ENCODE assay signal across 11 mouse cellular contexts in the genomic region with DNA sequence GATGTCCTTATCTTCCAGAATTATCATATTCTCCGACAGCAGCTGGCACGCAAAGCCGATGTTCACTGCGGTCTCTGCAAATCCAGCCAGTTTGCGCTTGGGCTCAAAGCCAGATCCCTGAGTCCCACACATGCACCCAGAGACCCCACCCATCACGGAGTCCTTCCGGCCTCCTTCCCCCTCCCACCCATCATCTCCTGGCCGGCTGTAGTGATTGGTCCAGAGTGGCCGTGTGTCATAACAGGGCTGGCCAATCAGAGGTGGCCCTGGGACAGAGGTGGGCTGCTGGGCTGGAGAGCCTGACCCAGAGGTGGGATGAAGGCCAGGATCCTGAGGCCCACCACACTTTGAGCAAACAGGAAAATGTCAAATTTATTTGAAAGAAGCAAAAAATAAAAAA. TPM values are rescaled to one million over a fixed set of nuclear protein-coding genes. Genes with fewer than 3 reads are reported as not detected.
DNase-seq lines count a peak whose midpoint lies in the region; ATAC-seq lines count a peak whose summit lies in the region.
"Had no signal": no experiment of that assay in that cellular context is flagged by ENCODE, and none has a peak within 500 bp of the region (broad histone marks: within the 10 kb centered on the region; RNA-seq: fewer than 3 reads in every experiment).

No protein-coding gene starts in this region.

- 0 out of 2 replicates have a peak, but pooled peaks cover 7% of the 10 kb centered on the region for H3K4me1 ChIP-seq in lung, embryonic 15.5 days
- H3K4me1 ChIP-seq in embryonic facial prominence, embryonic 15.5 days, result peaks cover 5% of the 10 kb centered on the region; the same call in 1 of the 2 replicates
- no peaks in the 10 kb centered on the region for H3K4me1 ChIP-seq in limb, embryonic 11.5 days (ENCODE audit: control insufficient read depth, insufficient read depth, low read length)
- H3K4me1 ChIP-seq in stomach, embryonic 15.5 days, result no peaks in the 10 kb centered on the region
- H3K4me1 ChIP-seq: liver, embryonic 15.5 days had no signal

- H3K4me3 ChIP-seq in lung, embryonic 15.5 days, result no peak overlapping the region
- no peak overlapping the region for H3K4me3 ChIP-seq in embryonic facial prominence, embryonic 15.5 days (replicated peaks)
- H3K4me3 ChIP-seq in limb, embryonic 11.5 days (ENCODE audit: low read depth, low read length), result no peak overlapping the region
- no peak overlapping the region; the same call in 1 of the 2 replicates for H3K4me3 ChIP-seq in stomach, embryonic 15.5 days (replicated peaks)
- H3K4me3 ChIP-seq: heart, embryonic 15.5 days; liver, embryonic 15.5 days had no signal

- H3K27ac ChIP-seq in lung, embryonic 15.5 days, result no peak overlapping the region
- no peak overlapping the region for H3K27ac ChIP-seq in embryonic facial prominence, embryonic 15.5 days (replicated peaks)
- H3K27ac ChIP-seq in limb, embryonic 11.5 days (replicated peaks; ENCODE audit: low read depth, low read length), result no peak overlapping the region
- H3K27ac ChIP-seq in stomach, embryonic 15.5 days, result no peak overlapping the region
- H3K27ac ChIP-seq: heart, embryonic 15.5 days; liver, embryonic 15.5 days had no signal

- H3K36me3 ChIP-seq in lung, embryonic 15.5 days, result no peaks in the 10 kb centered on the region
- H3K36me3 ChIP-seq in embryonic facial prominence, embryonic 15.5 days, result no peaks in the 10 kb centered on the region
- H3K36me3 ChIP-seq in limb, embryonic 11.5 days (ENCODE audit: control insufficient read depth, insufficient read depth, low read length), result no peaks in the 10 kb centered on the region
- no peaks in the 10 kb centered on the region for H3K36me3 ChIP-seq in stomach, embryonic 15.5 days
- H3K36me3 ChIP-seq: heart, embryonic 15.5 days; liver, embryonic 15.5 days had no signal

- ATAC-seq in lung, embryonic 15.5 days (ENCODE audit: borderline replicate concordance, extremely low read depth, low FRiP score, low TSS enrichment), result peak; percentile 54; the same call in 1 of the 2 replicates
- 0 out of 2 replicates have a peak, but pooled peaks have one; percentile 17 for ATAC-seq in embryonic facial prominence, embryonic 15.5 days (ENCODE audit: insufficient number of reproducible peaks, low FRiP score, low TSS enrichment, low read depth)
- peak; percentile 85 for ATAC-seq in limb, embryonic 11.5 days (ENCODE audit: insufficient number of reproducible peaks, low FRiP score, low TSS enrichment, low read depth)
- ATAC-seq in stomach, embryonic 15.5 days (ENCODE audit: insufficient read depth, low FRiP score, low read depth), result peak; percentile 71
- ATAC-seq in CD4-positive, CD25-positive, alpha-beta regulatory T cell, adult 4 months, result no peak
- ATAC-seq: Patski had no signal

- H3K27me3 ChIP-seq in lung, embryonic 15.5 days, result no peaks in the 10 kb centered on the region
- H3K27me3 ChIP-seq in embryonic facial prominence, embryonic 15.5 days, result no peaks in the 10 kb centered on the region
- no peaks in the 10 kb centered on the region for H3K27me3 ChIP-seq in limb, embryonic 11.5 days (ENCODE audit: control insufficient read depth, insufficient read depth, low read length)
- H3K27me3 ChIP-seq in stomach, embryonic 15.5 days (replicated peaks), result no peaks in the 10 kb centered on the region; the same call in 1 of the 2 replicates
- H3K27me3 ChIP-seq: Patski had no signal

- no peak overlapping the region for H3K9ac ChIP-seq in lung, embryonic 15.5 days
- no peak overlapping the region for H3K9ac ChIP-seq in embryonic facial prominence, embryonic 15.5 days
- H3K9ac ChIP-seq in limb, embryonic 11.5 days (ENCODE audit: low read length), result no peak overlapping the region
- no peak overlapping the region for H3K9ac ChIP-seq in stomach, embryonic 15.5 days
- H3K9ac ChIP-seq: heart, embryonic 15.5 days; liver, embryonic 15.5 days had no signal

- peak overlapping the region; percentile 12; the same call in 1 of the 2 replicates for H3K4me2 ChIP-seq in lung, embryonic 15.5 days
- no peak overlapping the region for H3K4me2 ChIP-seq in embryonic facial prominence, embryonic 15.5 days (replicated peaks)
- peak overlapping the region; percentile 5; the same call in 1 of the 2 replicates for H3K4me2 ChIP-seq in limb, embryonic 11.5 days (ENCODE audit: low read depth, severe bottlenecking)
- H3K4me2 ChIP-seq in stomach, embryonic 15.5 days, result no peak overlapping the region
- H3K4me2 ChIP-seq: heart, embryonic 15.5 days; liver, embryonic 15.5 days had no signal

- H3K9me3 ChIP-seq in lung, embryonic 15.5 days, result no peaks in the 10 kb centered on the region
- H3K9me3 ChIP-seq in embryonic facial prominence, embryonic 15.5 days (replicated peaks), result no peaks in the 10 kb centered on the region
- H3K9me3 ChIP-seq in limb, embryonic 11.5 days (ENCODE audit: control insufficient read depth, low read length), result no peaks in the 10 kb centered on the region
- no peaks in the 10 kb centered on the region for H3K9me3 ChIP-seq in stomach, embryonic 15.5 days
- H3K9me3 ChIP-seq: heart, embryonic 15.5 days; liver, embryonic 15.5 days had no signal

- DNase-seq in lung, postnatal 14 days, result no peak
- DNase-seq in limb, embryonic 11.5 days (ENCODE audit: low spot score), result peak; percentile 54
- DNase-seq in cerebellum, adult 8-10 months, result no peak
- DNase-seq: cerebellum, adult 9-11 months had no signal

- 18% methylated on average over 9 of the region's 9 CpGs for WGBS in lung, embryonic 15.5 days
- WGBS in embryonic facial prominence, embryonic 15.5 days, result 17% methylated on average over 9 of the region's 9 CpGs
- WGBS in limb, embryonic 11.5 days, result 24% methylated on average over 9 of the region's 9 CpGs
- WGBS in stomach, embryonic 15.5 days, result 20% methylated on average over 9 of the region's 9 CpGs

RNA-seq across cellular contexts. Expression of gene Atp8b3, which starts 12.8 kb away (rescaled TPM):
- 0.05 and 0.16 TPM in 2 replicates for polyA plus RNA-seq in lung, embryonic 15.5 days (2015; fragmentation: Nextera tagmentation; extraction: Ambion mirVana)
- 0.09 and 0.28 TPM in 2 replicates for polyA plus RNA-seq in embryonic facial prominence, embryonic 15.5 days (2015; fragmentation: Nextera tagmentation; extraction: Ambion mirVana)
- 0.37 and 0.48 TPM in 2 replicates for polyA plus RNA-seq in limb, embryonic 11.5 days (2014; fragmentation: Nextera tagmentation; extraction: Ambion mirVana)
- 0.19 and 0.32 TPM in 2 replicates for polyA plus RNA-seq in stomach, embryonic 15.5 days (2015; fragmentation: Nextera tagmentation; extraction: Ambion mirVana)
- not detected for polyA plus RNA-seq in CD4-positive, CD25-positive, alpha-beta regulatory T cell, adult 4 months (2017; shearing (Covaris generic))
- polyA plus RNA-seq: liver, embryonic 15.5 days had no signal

RNA-seq across cellular contexts. Expression of gene Onecut3, which starts 31.5 kb away (rescaled TPM):
- not detected in 2 replicates for polyA plus RNA-seq in lung, embryonic 15.5 days (2015; fragmentation: Nextera tagmentation; extraction: Ambion mirVana)
- not detected in 2 replicates for polyA plus RNA-seq in embryonic facial prominence, embryonic 15.5 days (2015; fragmentation: Nextera tagmentation; extraction: Ambion mirVana)
- polyA plus RNA-seq in limb, embryonic 11.5 days (2014; fragmentation: Nextera tagmentation; extraction: Ambion mirVana), result not detected in 2 replicates
- 0.18 and 0.21 TPM in 2 replicates for polyA plus RNA-seq in stomach, embryonic 15.5 days (2015; fragmentation: Nextera tagmentation; extraction: Ambion mirVana)
- not detected for polyA plus RNA-seq in CD4-positive, CD25-positive, alpha-beta regulatory T cell, adult 4 months (2017; shearing (Covaris generic))
- polyA plus RNA-seq: heart, embryonic 15.5 days; liver, embryonic 15.5 days; Patski had no signal

RNA-seq across cellular contexts. Expression of gene Rexo1, which starts 35.2 kb away (rescaled TPM):
- polyA plus RNA-seq in lung, embryonic 15.5 days (2015; fragmentation: Nextera tagmentation; extraction: Ambion mirVana), result 25.0 and 25.8 TPM in 2 replicates
- 25.8 and 27.1 TPM in 2 replicates for polyA plus RNA-seq in embryonic facial prominence, embryonic 15.5 days (2015; fragmentation: Nextera tagmentation; extraction: Ambion mirVana)
- polyA plus RNA-seq in limb, embryonic 11.5 days (2014; fragmentation: Nextera tagmentation; extraction: Ambion mirVana), result 27.2 and 32.6 TPM in 2 replicates
- 23.2 and 23.3 TPM in 2 replicates for polyA plus RNA-seq in stomach, embryonic 15.5 days (2015; fragmentation: Nextera tagmentation; extraction: Ambion mirVana)
- 10 to 100 TPM; 13.6 to 16.4 TPM for polyA plus RNA-seq in CD4-positive, CD25-positive, alpha-beta regulatory T cell, adult 4 months (2017; shearing (Covaris generic))

RNA-seq across cellular contexts. Expression of gene Klf16, which starts 50.9 kb away (rescaled TPM):
- polyA plus RNA-seq in lung, embryonic 15.5 days (2015; fragmentation: Nextera tagmentation; extraction: Ambion mirVana), result 10.1 and 10.2 TPM in 2 replicates
- polyA plus RNA-seq in embryonic facial prominence, embryonic 15.5 days (2015; fragmentation: Nextera tagmentation; extraction: Ambion mirVana), result 9.4 and 11.3 TPM in 2 replicates
- polyA plus RNA-seq in limb, embryonic 11.5 days (2014; fragmentation: Nextera tagmentation; extraction: Ambion mirVana), result 5.7 and 6.6 TPM in 2 replicates
- polyA plus RNA-seq in stomach, embryonic 15.5 days (2015; fragmentation: Nextera tagmentation; extraction: Ambion mirVana), result 9.3 and 10.3 TPM in 2 replicates
- polyA plus RNA-seq in CD4-positive, CD25-positive, alpha-beta regulatory T cell, adult 4 months (2017; shearing (Covaris generic)), result 1 to 10 TPM; 7.2 to 10.0 TPM

Comparison
In these comparisons a context has a peak if more than half of its experiments do, and no peak if none do; other contexts are left out.
1. H3K4me2 ChIP-seq: peak in lung, embryonic 15.5 days (single experiment) and limb, embryonic 11.5 days (single experiment); none in embryonic facial prominence, embryonic 15.5 days (single experiment) and stomach, embryonic 15.5 days (single experiment).